In genomic region chr2:165364334-165365091, GRCm38 (mm10) we compare ENCODE assay signal across 7 mouse cellular contexts. TPM values are rescaled to one million over a fixed set of nuclear protein-coding genes. Genes with fewer than 3 reads are reported as not detected.
A peak's percentile ranks its signal among the peaks of the same experiment; 100 is the strongest.
DNase-seq lines count a peak whose midpoint lies in the region; ATAC-seq and TF ChIP-seq lines count a peak whose summit lies in the region.

No protein-coding gene starts in this region.

- peak overlapping the region; percentile 46 for H3K4me2 ChIP-seq in kidney, embryonic 15.5 days

- H3K4me1 ChIP-seq in kidney, embryonic 15.5 days = peaks cover 33% of the 10 kb centered on the region
- H3K4me1 ChIP-seq in lung, adult 2 months (ENCODE audit: control insufficient read depth, insufficient read depth, low read length) = 0 out of 2 replicates have a peak, but pooled peaks cover 4% of the 10 kb centered on the region

- H3K27ac ChIP-seq in kidney, embryonic 15.5 days = no peak overlapping the region

- H3K27me3 ChIP-seq in C2C12 (ENCODE audit: control insufficient read depth, insufficient read depth, insufficient read length) = peaks cover 19% of the 10 kb centered on the region
- peaks cover 46% of the 10 kb centered on the region for H3K27me3 ChIP-seq in kidney, embryonic 15.5 days

- 0 out of 2 replicates have a peak overlapping the region, but pooled peaks have one; percentile 31 for H3K9ac ChIP-seq in kidney, embryonic 15.5 days

- no peak for TF ChIP-seq POLR2A in lung, adult 2 months (IDR thresholded peaks at IDR 0.05; ENCODE audit: borderline replicate concordance, extremely low read depth, low read depth, low read length)

- no peak overlapping the region for H3K4me3 ChIP-seq in C2C12 (ENCODE audit: insufficient read depth, poor library complexity, severe bottlenecking)
- 0 out of 2 replicates have a peak overlapping the region, but pooled peaks have one; percentile 11 for H3K4me3 ChIP-seq in kidney, embryonic 15.5 days (replicated peaks)
- no peak overlapping the region for H3K4me3 ChIP-seq in lung, adult 2 months (replicated peaks; ENCODE audit: extremely low read depth, low read depth, low read length)

- peak; percentile 64 for TF ChIP-seq CTCF in C2C12 (IDR thresholded peaks at IDR 0.05; ENCODE audit: control insufficient read depth, insufficient read depth, insufficient read length)
- peak; percentile 61 for TF ChIP-seq CTCF in lung, adult 2 months (IDR thresholded peaks at IDR 0.05; ENCODE audit: insufficient read depth, low read length)

- 12% methylated on average over 21 of the region's 21 CpGs for WGBS in kidney, embryonic 15.5 days
- WGBS in lung, adult 2 months = 11% methylated on average over 21 of the region's 21 CpGs

- no peaks in the 10 kb centered on the region for H3K36me3 ChIP-seq in C2C12 (ENCODE audit: control insufficient read depth, insufficient read depth)
- no peaks in the 10 kb centered on the region for H3K36me3 ChIP-seq in kidney, embryonic 15.5 days

- H3K9me3 ChIP-seq in kidney, embryonic 15.5 days (replicated peaks) = no peaks in the 10 kb centered on the region

- no peak for ATAC-seq in kidney, embryonic 15.5 days (replicated peaks; ENCODE audit: low FRiP score)

- DNase-seq in MEL-GATA-1-ER (ENCODE audit: extremely low read depth, low read depth) = peak; percentile 44
- DNase-seq in cerebellum, postnatal 10 days = peak; percentile 88 to 92
- peak; percentile 76 for DNase-seq in gastrocnemius, postnatal 10 days
- DNase-seq in lung, adult 2 months = peak; percentile 54
- DNase-seq in retina, embryonic 14.5 days (ENCODE audit: low spot score) = peak; percentile 88

- no peak overlapping the region for H3ac ChIP-seq in C2C12 (ENCODE audit: control insufficient read depth, insufficient read length, low read depth)

- H3K79me3 ChIP-seq in C2C12 (ENCODE audit: low read depth) = no peaks in the 10 kb centered on the region

- H3K79me2 ChIP-seq in C2C12 (ENCODE audit: control insufficient read depth, insufficient read depth) = no peaks in the 10 kb centered on the region

TF ChIP-seq in C2C12, 6 proteins besides CTCF, POLR2A, EP300 and RAD21:
- TF ChIP-seq MAX (IDR thresholded peaks at IDR 0.05) (no peak), MYOG (IDR thresholded peaks at IDR 0.05; ENCODE audit: control insufficient read depth, extremely low read depth, insufficient read length) (no peak), MYOD1 (IDR thresholded peaks at IDR 0.05; ENCODE audit: control insufficient read depth, insufficient read length, low read depth) (no peak), FOSL1 (IDR thresholded peaks at IDR 0.05; ENCODE audit: insufficient read depth, low read length, poor library complexity, severe bottlenecking) (no peak), USF1 (IDR thresholded peaks at IDR 0.05; ENCODE audit: low read depth) (no peak), CEBPB (IDR thresholded peaks at IDR 0.05; ENCODE audit: low read depth) (no peak)

RNA-seq across cellular contexts. Expression of gene Zfp663, which starts 4.0 kb away (rescaled TPM):
- not detected for polyA plus RNA-seq in C2C12 (2012; fragmentation: generic; extraction: Trizol)
- total RNA-seq in gastrocnemius, postnatal 10 days (2021) = under 1 TPM in 1 of 2 experiments, not detected in 1; 0.23 TPM
- 1.1 TPM in 2 replicates for polyA plus RNA-seq in kidney, embryonic 15.5 days (2015; fragmentation: Nextera tagmentation; extraction: Ambion mirVana)
- polyA plus RNA-seq in lung, adult 2 months (2012; rRNA removed) = 0.46 and 1.3 TPM in 2 replicates

RNA-seq across cellular contexts. Expression of gene Zfp334, which starts 23.5 kb away (rescaled TPM):
- 2.5 TPM for polyA plus RNA-seq in C2C12 (2012; fragmentation: generic; extraction: Trizol)
- total RNA-seq in gastrocnemius, postnatal 10 days (2021) = 1 to 10 TPM; 2.8 to 3.9 TPM
- 7.7 and 9.1 TPM in 2 replicates for polyA plus RNA-seq in kidney, embryonic 15.5 days (2015; fragmentation: Nextera tagmentation; extraction: Ambion mirVana)
- polyA plus RNA-seq in lung, adult 2 months (2012; rRNA removed) = 2.6 and 3.5 TPM in 2 replicates

RNA-seq across cellular contexts. Expression of gene Ocstamp, which starts 35.7 kb away (rescaled TPM):
- not detected for polyA plus RNA-seq in C2C12 (2012; fragmentation: generic; extraction: Trizol)
- total RNA-seq in gastrocnemius, postnatal 10 days (2021) = 1 to 10 TPM in 1 of 2 experiments, under 1 TPM in 1; 0.14 to 1.3 TPM
- polyA plus RNA-seq in kidney, embryonic 15.5 days (2015; fragmentation: Nextera tagmentation; extraction: Ambion mirVana) = 0.16 and 0.69 TPM in 2 replicates
- polyA plus RNA-seq in lung, adult 2 months (2012; rRNA removed) = 0.07 and 0.09 TPM in 2 replicates

RNA-seq across cellular contexts. Expression of gene Elmo2, which starts 38.2 kb away (rescaled TPM):
- polyA plus RNA-seq in C2C12 (2012; fragmentation: generic; extraction: Trizol) = 26.4 TPM
- 10 to 100 TPM; 20.3 to 24.3 TPM for total RNA-seq in gastrocnemius, postnatal 10 days (2021)
- 71.3 and 82.3 TPM in 2 replicates for polyA plus RNA-seq in kidney, embryonic 15.5 days (2015; fragmentation: Nextera tagmentation; extraction: Ambion mirVana)
- polyA plus RNA-seq in lung, adult 2 months (2012; rRNA removed) = 95.0 and 148 TPM in 2 replicates
